ENCODE assay signal across 18 mouse cellular contexts in the genomic region with DNA sequence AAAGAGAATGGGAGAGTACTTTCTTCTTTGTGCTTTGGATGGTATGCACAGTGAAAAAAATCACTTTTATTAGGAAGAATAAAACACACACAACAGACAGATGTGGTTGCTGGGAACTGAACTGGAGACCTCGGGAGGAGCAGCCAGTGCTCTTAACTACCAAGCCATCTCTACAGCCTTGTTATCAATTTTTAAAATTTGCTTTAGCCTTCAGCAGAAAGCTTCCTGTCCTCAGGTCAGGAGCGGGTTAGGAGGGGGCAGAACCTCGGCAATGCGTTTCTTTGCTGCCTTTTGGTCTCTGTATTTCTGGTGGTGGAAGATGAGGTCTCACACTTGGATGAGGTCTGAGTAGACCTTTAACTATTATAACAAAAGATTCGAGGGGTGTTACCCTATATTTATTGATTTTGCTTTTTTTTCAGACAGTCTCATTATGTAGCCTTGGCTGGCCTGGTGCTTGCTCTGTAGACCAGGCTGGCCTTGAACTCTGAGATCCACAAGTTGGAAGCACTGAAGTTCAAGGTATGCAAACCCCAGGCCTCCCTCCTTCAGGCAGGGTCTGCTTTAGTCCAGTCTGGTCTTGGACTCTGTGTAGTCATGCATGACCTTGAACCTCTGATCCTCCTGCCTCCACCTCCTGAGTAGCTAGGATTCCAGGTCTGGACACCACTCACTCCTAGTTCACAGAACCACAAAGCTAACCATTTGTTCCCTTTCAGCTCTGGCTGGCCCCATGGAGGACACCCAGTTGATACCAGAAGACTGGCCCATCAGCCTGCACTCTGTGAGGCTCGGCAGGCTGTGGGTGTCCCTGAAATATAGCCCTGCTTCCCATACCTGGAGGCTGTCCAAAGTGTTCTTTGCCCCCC. TPM values are rescaled to one million over a fixed set of nuclear protein-coding genes. Genes with fewer than 3 reads are reported as not detected.
A peak's percentile ranks its signal among the peaks of the same experiment; 100 is the strongest.
DNase-seq lines count a peak whose midpoint lies in the region; ATAC-seq and TF ChIP-seq lines count a peak whose summit lies in the region.
"Had no signal": no experiment of that assay in that cellular context is flagged by ENCODE, and none has a peak within 500 bp of the region (broad histone marks: within the 10 kb centered on the region; RNA-seq: fewer than 3 reads in every experiment).

No protein-coding gene starts in this region.

- no peaks in the 10 kb centered on the region for H3K27me3 ChIP-seq in kidney, embryonic 16.5 days (ENCODE audit: insufficient read depth, low read length)
- no peaks in the 10 kb centered on the region; the same call in 1 of the 2 replicates for H3K27me3 ChIP-seq in liver, embryonic 14.5 days (ENCODE audit: control insufficient read depth, insufficient read depth, low read length)
- peaks cover 3% of the 10 kb centered on the region; the same call in 1 of the 2 replicates for H3K27me3 ChIP-seq in forebrain, postnatal 0 days (ENCODE audit: insufficient read depth, low read length)
- H3K27me3 ChIP-seq: forebrain, embryonic 15.5 days; heart, embryonic 12.5 days had no signal

- no peak for TF ChIP-seq CTCF in liver, embryonic 14.5 days (IDR thresholded peaks at IDR 0.05; ENCODE audit: low read depth)
- no peak for TF ChIP-seq CTCF in forebrain, postnatal 0 days (IDR thresholded peaks at IDR 0.05; ENCODE audit: low read depth)

- 64% methylated on average over 6 of the region's 6 CpGs for WGBS in kidney, embryonic 16.5 days
- 10% methylated on average over 6 of the region's 6 CpGs for WGBS in liver, embryonic 14.5 days (ENCODE audit: insufficient replicate concordance)
- 88% methylated on average over 6 of the region's 6 CpGs for whole genome bisulfite sequencing in forebrain, postnatal 0 days

- H3K4me2 ChIP-seq in kidney, embryonic 16.5 days (replicated peaks; ENCODE audit: low read depth, low read length) = no peak overlapping the region
- peak overlapping the region; percentile 2; the same call in 1 of the 2 replicates for H3K4me2 ChIP-seq in liver, embryonic 14.5 days (ENCODE audit: low read depth)
- H3K4me2 ChIP-seq in forebrain, postnatal 0 days (ENCODE audit: low read depth) = no peak overlapping the region
- H3K4me2 ChIP-seq: forebrain, embryonic 15.5 days; heart, embryonic 12.5 days had no signal

- peaks cover 4% of the 10 kb centered on the region for H3K36me3 ChIP-seq in kidney, embryonic 16.5 days (ENCODE audit: insufficient read depth, low read length)
- no peaks in the 10 kb centered on the region for H3K36me3 ChIP-seq in liver, embryonic 14.5 days (replicated peaks; ENCODE audit: control insufficient read depth, insufficient read depth, low read depth)
- no peaks in the 10 kb centered on the region for H3K36me3 ChIP-seq in forebrain, postnatal 0 days (ENCODE audit: insufficient read depth)
- H3K36me3 ChIP-seq: forebrain, embryonic 15.5 days had no signal

- no peak for TF ChIP-seq EP300 in liver, embryonic 14.5 days (IDR thresholded peaks at IDR 0.05; ENCODE audit: low read depth)

- H3K27ac ChIP-seq in kidney, embryonic 16.5 days (ENCODE audit: low read length) = 0 out of 2 replicates have a peak overlapping the region, but pooled peaks have one; percentile 9
- H3K27ac ChIP-seq in liver, embryonic 14.5 days = no peak overlapping the region; the same call in 1 of the 2 replicates
- no peak overlapping the region for H3K27ac ChIP-seq in forebrain, postnatal 0 days (ENCODE audit: low read depth, low read length)
- H3K27ac ChIP-seq: forebrain, embryonic 15.5 days; limb, embryonic 10.5 days had no signal

- H3K9me3 ChIP-seq in kidney, embryonic 16.5 days (ENCODE audit: low read length) = peaks cover 2% of the 10 kb centered on the region; the same call in 1 of the 2 replicates
- H3K9me3 ChIP-seq in liver, embryonic 14.5 days (ENCODE audit: control insufficient read depth, low read length) = no peaks in the 10 kb centered on the region
- H3K9me3 ChIP-seq in forebrain, postnatal 0 days (ENCODE audit: low read length) = no peaks in the 10 kb centered on the region
- H3K9me3 ChIP-seq: forebrain, embryonic 15.5 days; limb, embryonic 10.5 days had no signal

- peaks cover 53% of the 10 kb centered on the region for H3K4me1 ChIP-seq in kidney, embryonic 16.5 days (ENCODE audit: insufficient read depth, low read length)
- H3K4me1 ChIP-seq in liver, embryonic 14.5 days (replicated peaks; ENCODE audit: control insufficient read depth in 2 of 2, insufficient read depth in 2 of 2, low read length in 1 of 2) = peaks cover 0 to 18% of the 10 kb centered on the region in 2 experiments; a peak in 3 of 4 replicates
- 0 out of 2 replicates have a peak, but pooled peaks cover 4% of the 10 kb centered on the region for H3K4me1 ChIP-seq in forebrain, postnatal 0 days (ENCODE audit: insufficient read depth)

- no peak for DNase-seq in kidney, adult 18-20 months
- DNase-seq in 416B (ENCODE audit: low read depth) (peak; percentile 65), R1 (ENCODE audit: low read depth, low spot score) (peak; percentile 51), adipocyte (ENCODE audit: low spot score) (no peak)
- DNase-seq in liver, embryonic 14.5 days (ENCODE audit: low read depth in 3 of 3, low spot score in 3 of 3) = no peak
- DNase-seq in forebrain, postnatal 0 days = no peak
- DNase-seq: adrenal gland, adult 8-10 months; cerebellum, adult 11-12 months; cerebellum, postnatal 36 days; kidney, postnatal 10 days; lung, adult 2 months; retina, postnatal 1 day had no signal

- ATAC-seq in kidney, embryonic 16.5 days (ENCODE audit: low FRiP score, low TSS enrichment) = no peak
- no peak for ATAC-seq in liver, embryonic 14.5 days (ENCODE audit: insufficient read depth)
- ATAC-seq in forebrain, postnatal 0 days = no peak
- ATAC-seq: forebrain, embryonic 15.5 days; midbrain, embryonic 16.5 days had no signal

- no peak overlapping the region for H3K9ac ChIP-seq in kidney, embryonic 16.5 days (replicated peaks; ENCODE audit: low read length)
- H3K9ac ChIP-seq in liver, embryonic 14.5 days (replicated peaks) = no peak overlapping the region
- no peak overlapping the region for H3K9ac ChIP-seq in forebrain, postnatal 0 days
- H3K9ac ChIP-seq: forebrain, embryonic 15.5 days; heart, embryonic 12.5 days had no signal

- H3K4me3 ChIP-seq in kidney, embryonic 16.5 days (ENCODE audit: low read length) = no peak overlapping the region
- peak overlapping the region in 1 of 2 experiments; percentile 8; a peak in 1 of 4 replicates for H3K4me3 ChIP-seq in liver, embryonic 14.5 days (ENCODE audit: insufficient read depth in 1 of 2, low read depth in 2 of 2, low read length in 2 of 2)
- H3K4me3 ChIP-seq in forebrain, postnatal 0 days (ENCODE audit: low read depth, low read length) = no peak overlapping the region
- H3K4me3 ChIP-seq: erythroblast, embryonic 14.5 days; forebrain, embryonic 15.5 days; heart, embryonic 12.5 days; limb, embryonic 10.5 days had no signal

RNA-seq across cellular contexts. Expression of a gene that starts 4.2 kb away (rescaled TPM):
- polyA plus RNA-seq in kidney, embryonic 16.5 days (2015; fragmentation: Nextera tagmentation; extraction: Ambion mirVana) = 111 and 117 TPM in 2 replicates
- 36.7 and 52.9 TPM in 2 replicates for polyA plus RNA-seq in liver, embryonic 14.5 days (2012; rRNA removed)
- polyA plus RNA-seq in liver, embryonic 14.5 days (2014; fragmentation: Nextera tagmentation; extraction: Ambion mirVana) = 43.5 and 49.5 TPM in 2 replicates
- total RNA-seq in forebrain, postnatal 0 days (2014; rRNA removed) = 4.9 and 6.0 TPM in 2 replicates
- polyA plus RNA-seq in forebrain, postnatal 0 days (2015; fragmentation: Nextera tagmentation; extraction: Ambion mirVana) = 9.5 and 11.6 TPM in 2 replicates

RNA-seq across cellular contexts. Expression of a gene that starts 46.5 kb away (rescaled TPM):
- 67.0 and 73.5 TPM in 2 replicates for polyA plus RNA-seq in kidney, embryonic 16.5 days (2015; fragmentation: Nextera tagmentation; extraction: Ambion mirVana)
- 8.7 and 10.8 TPM in 2 replicates for polyA plus RNA-seq in liver, embryonic 14.5 days (2012; rRNA removed)
- 20.1 and 24.2 TPM in 2 replicates for polyA plus RNA-seq in liver, embryonic 14.5 days (2014; fragmentation: Nextera tagmentation; extraction: Ambion mirVana)
- total RNA-seq in forebrain, postnatal 0 days (2014; rRNA removed) = 16.3 and 17.1 TPM in 2 replicates
- 19.5 and 22.7 TPM in 2 replicates for polyA plus RNA-seq in forebrain, postnatal 0 days (2015; fragmentation: Nextera tagmentation; extraction: Ambion mirVana)

Comparison
In these comparisons a context has a peak if more than half of its experiments do, and no peak if none do; other contexts are left out.
1. DNase-seq: peak in 416B (single experiment) and R1 (single experiment); none in kidney, adult 18-20 months (single experiment), liver, embryonic 14.5 days (0 of 3), adipocyte (single experiment) and forebrain, postnatal 0 days (single experiment).